Mouse (Mus musculus): ENCODE results near the gene 1700007K13Rik. TPM values are rescaled to one million over a fixed set of nuclear protein-coding genes. Genes with fewer than 3 reads are reported as not detected.
"Not testable (repeated sequence)": the region's sequence is repeated elsewhere in the genome, so short reads cannot be mapped to it uniquely, and the experiment has no call there.

1700007K13Rik gene
- not detected in 2 replicates for polyA plus RNA-seq (2015; fragmentation: Nextera tagmentation; extraction: Ambion mirVana)

GRCm38 (mm10) chr2:28465836-28466518 lies at the start of gene 1700007K13Rik:
1700007K13Rik (minus strand) TSS chr2:28466332.
- Histone ChIP-seq H3K4me2 (peak within 1 kb of the TSS; percentile 55), H3K27me3 (peaks cover 35% of the 10 kb centered on the region), H3K36me3 (replicated peaks) (peaks cover 16% of the 10 kb centered on the region), H3K27ac (replicated peaks) (no peak within 1 kb of the TSS), H3K4me3 (replicated peaks) (no peak within 1 kb of the TSS), H3K9me3 (replicated peaks) (no peaks in the 10 kb centered on the region), H3K9ac (no peak within 1 kb of the TSS), H3K4me1 (replicated peaks) (peaks cover 19% of the 10 kb centered on the region)
- ATAC-seq (ENCODE audit: insufficient read depth), result no peak
- WGBS (ENCODE audit: insufficient replicate concordance), result 5% methylated on average over 25 of the region's 25 CpGs

GRCm38 (mm10) chr2:28514489-28514888 lies 48.4 kb upstream of the 1700007K13Rik start:
- no peak overlapping the region for H3K9ac ChIP-seq
- whole genome bisulfite sequencing (ENCODE audit: insufficient replicate concordance), result 19% methylated on average over 5 of the region's 5 CpGs
- H3K9me3 ChIP-seq (replicated peaks), result no peaks in the 10 kb centered on the region
- peaks cover 15% of the 10 kb centered on the region for H3K4me1 ChIP-seq (replicated peaks)
- H3K4me3 ChIP-seq (replicated peaks), result no peak overlapping the region
- H3K27ac ChIP-seq (replicated peaks), result no peak overlapping the region
- no peaks in the 10 kb centered on the region for H3K36me3 ChIP-seq (replicated peaks)
- H3K4me2 ChIP-seq, result peak overlapping the region; percentile 83; the same call in 1 of the 2 replicates
- ATAC-seq (ENCODE audit: insufficient read depth), result no peak
- H3K27me3 ChIP-seq, result peaks cover 45% of the 10 kb centered on the region

- peak overlapping the region; percentile 53 for H3K4me3 ChIP-seq (replicated peaks)
- no peaks in the 10 kb centered on the region for H3K9me3 ChIP-seq (replicated peaks)
- 5% methylated on average over 47 of the region's 47 CpGs for WGBS (ENCODE audit: insufficient replicate concordance)
- peaks cover 15% of the 10 kb centered on the region for H3K4me1 ChIP-seq (replicated peaks)
- no peak overlapping the region; the same call in 1 of the 2 replicates for H3K9ac ChIP-seq
- H3K27ac ChIP-seq (replicated peaks), result no peak overlapping the region
- peaks cover 45% of the 10 kb centered on the region for H3K27me3 ChIP-seq
- peak overlapping the region; percentile 83 for H3K4me2 ChIP-seq
- no peaks in the 10 kb centered on the region for H3K36me3 ChIP-seq (replicated peaks)
- no peak; the same call in 1 of the 2 replicates for ATAC-seq (ENCODE audit: insufficient read depth)
Measured at GRCm38 (mm10) chr2:28513431-28514370, 47.6 kb upstream of the 1700007K13Rik start.

GRCm38 (mm10) chr2:28512798-28513401 lies 46.8 kb upstream of the 1700007K13Rik start, which contains the start of gene Ralgds:
Ralgds (plus strand) TSS chr2:28513125.
- H3K4me2 ChIP-seq, result peak within 1 kb of the TSS; percentile 83
- H3K4me3 ChIP-seq (replicated peaks), result peak within 1 kb of the TSS; percentile 53
- WGBS (ENCODE audit: insufficient replicate concordance), result under 1% methylated on average over 71 of the region's 71 CpGs
- no peaks in the 10 kb centered on the region for H3K36me3 ChIP-seq (replicated peaks)
- H3K9me3 ChIP-seq (replicated peaks), result no peaks in the 10 kb centered on the region
- H3K4me1 ChIP-seq (replicated peaks), result peaks cover 15% of the 10 kb centered on the region
- peaks cover 45% of the 10 kb centered on the region for H3K27me3 ChIP-seq
- H3K9ac ChIP-seq, result no peak within 1 kb of the TSS; the same call in 1 of the 2 replicates
- no peak within 1 kb of the TSS for H3K27ac ChIP-seq (replicated peaks)
- ATAC-seq (ENCODE audit: insufficient read depth), result peak; percentile 40; the same call in 1 of the 2 replicates

- WGBS (ENCODE audit: insufficient replicate concordance), result 34% methylated on average over 5 of the region's 5 CpGs
- not testable (repeated sequence) for H3K9me3 ChIP-seq (replicated peaks); H3K4me3 ChIP-seq (replicated peaks); H3K36me3 ChIP-seq (replicated peaks); H3K4me2 ChIP-seq; ATAC-seq (ENCODE audit: insufficient read depth); H3K27ac ChIP-seq (replicated peaks); H3K9ac ChIP-seq
- H3K27me3 ChIP-seq, result peaks cover 49% of the 10 kb centered on the region
- H3K4me1 ChIP-seq (replicated peaks), result peaks cover 15% of the 10 kb centered on the region
Measured at GRCm38 (mm10) chr2:28511600-28511999, 45.5 kb upstream of the 1700007K13Rik start.

- no peak overlapping the region for H3K9ac ChIP-seq
- H3K4me2 ChIP-seq, result no peak overlapping the region
- no peaks in the 10 kb centered on the region for H3K4me1 ChIP-seq (replicated peaks)
- ATAC-seq (ENCODE audit: insufficient read depth), result no peak
- no peak overlapping the region for H3K4me3 ChIP-seq (replicated peaks)
- H3K27me3 ChIP-seq, result peaks cover 20% of the 10 kb centered on the region
- H3K36me3 ChIP-seq (replicated peaks), result no peaks in the 10 kb centered on the region
- 64% methylated on average over 6 of the region's 6 CpGs for WGBS (ENCODE audit: insufficient replicate concordance)
- no peaks in the 10 kb centered on the region for H3K9me3 ChIP-seq (replicated peaks)
- no peak overlapping the region for H3K27ac ChIP-seq (replicated peaks)
Measured at GRCm38 (mm10) chr2:28506291-28506690, 40.2 kb upstream of the 1700007K13Rik start.

GRCm38 (mm10) chr2:28505795-28506194 lies 39.7 kb upstream of the 1700007K13Rik start, which contains the start of gene Gm10134:
Gm10134 (plus strand) TSS chr2:28506095.
- no peak within 1 kb of the TSS for H3K4me2 ChIP-seq
- H3K4me3 ChIP-seq (replicated peaks), result no peak within 1 kb of the TSS
- no peaks in the 10 kb centered on the region for H3K36me3 ChIP-seq (replicated peaks)
- no peak within 1 kb of the TSS for H3K9ac ChIP-seq
- no peaks in the 10 kb centered on the region for H3K9me3 ChIP-seq (replicated peaks)
- no peak for ATAC-seq (ENCODE audit: insufficient read depth)
- no peak within 1 kb of the TSS for H3K27ac ChIP-seq (replicated peaks)
- no peaks in the 10 kb centered on the region for H3K4me1 ChIP-seq (replicated peaks)
- WGBS (ENCODE audit: insufficient replicate concordance), result 53% methylated on average over 3 of the region's 3 CpGs
- peaks cover 15% of the 10 kb centered on the region for H3K27me3 ChIP-seq

- 64% methylated on average over 13 of the region's 13 CpGs for WGBS (ENCODE audit: insufficient replicate concordance)
- Histone ChIP-seq H3K27ac (replicated peaks) (no peak overlapping the region), H3K4me3 (replicated peaks) (no peak overlapping the region), H3K9ac (no peak overlapping the region), H3K4me2 (no peak overlapping the region), H3K36me3 (replicated peaks) (no peaks in the 10 kb centered on the region), H3K27me3 (peaks cover 9% of the 10 kb centered on the region; the same call in 1 of the 2 replicates), H3K4me1 (replicated peaks) (no peaks in the 10 kb centered on the region), H3K9me3 (replicated peaks) (no peaks in the 10 kb centered on the region)
- no peak for ATAC-seq (ENCODE audit: insufficient read depth)
Measured at GRCm38 (mm10) chr2:28504676-28505075, 38.5 kb upstream of the 1700007K13Rik start.

- no peaks in the 10 kb centered on the region for H3K36me3 ChIP-seq (replicated peaks)
- WGBS (ENCODE audit: insufficient replicate concordance), result 55% methylated on average over 10 of the region's 10 CpGs
Measured at GRCm38 (mm10) chr2:28502987-28503386, 36.9 kb upstream of the 1700007K13Rik start.

GRCm38 (mm10) chr2:28498431-28498830 lies 32.3 kb upstream of the 1700007K13Rik start:
- no peaks in the 10 kb centered on the region for H3K4me1 ChIP-seq (replicated peaks)
- H3K9me3 ChIP-seq (replicated peaks), result no peaks in the 10 kb centered on the region

More at GRCm38 (mm10) chr2:28502987-28503386, 36.9 kb upstream of the 1700007K13Rik start:
- ATAC-seq (ENCODE audit: insufficient read depth), result no peak
- Histone ChIP-seq H3K27ac (replicated peaks) (no peak overlapping the region), H3K4me1 (replicated peaks) (no peaks in the 10 kb centered on the region), H3K4me3 (replicated peaks) (no peak overlapping the region), H3K27me3 (peaks cover 9% of the 10 kb centered on the region; the same call in 1 of the 2 replicates), H3K4me2 (no peak overlapping the region), H3K9me3 (replicated peaks) (no peaks in the 10 kb centered on the region), H3K9ac (no peak overlapping the region)

More at GRCm38 (mm10) chr2:28498431-28498830, 32.3 kb upstream of the 1700007K13Rik start:
- H3K27me3 ChIP-seq, result no peaks in the 10 kb centered on the region
- H3K4me2 ChIP-seq, result no peak overlapping the region
- no peak overlapping the region for H3K9ac ChIP-seq
- H3K36me3 ChIP-seq (replicated peaks), result no peaks in the 10 kb centered on the region
- ATAC-seq (ENCODE audit: insufficient read depth), result no peak
- H3K27ac ChIP-seq (replicated peaks), result no peak overlapping the region
- WGBS (ENCODE audit: insufficient replicate concordance), result 32% methylated on average over 4 of the region's 4 CpGs
- H3K4me3 ChIP-seq (replicated peaks), result no peak overlapping the region
